Mouse (Mus musculus): ENCODE measurements around the gene Apc2. TPM values are rescaled to one million over a fixed set of nuclear protein-coding genes. Genes with fewer than 3 reads are reported as not detected.
A peak's percentile ranks its signal among the peaks of the same experiment; 100 is the strongest.

Apc2 gene
- polyA plus RNA-seq, 1 experiment from 2014 or later = 1.6 TPM

DNA sequence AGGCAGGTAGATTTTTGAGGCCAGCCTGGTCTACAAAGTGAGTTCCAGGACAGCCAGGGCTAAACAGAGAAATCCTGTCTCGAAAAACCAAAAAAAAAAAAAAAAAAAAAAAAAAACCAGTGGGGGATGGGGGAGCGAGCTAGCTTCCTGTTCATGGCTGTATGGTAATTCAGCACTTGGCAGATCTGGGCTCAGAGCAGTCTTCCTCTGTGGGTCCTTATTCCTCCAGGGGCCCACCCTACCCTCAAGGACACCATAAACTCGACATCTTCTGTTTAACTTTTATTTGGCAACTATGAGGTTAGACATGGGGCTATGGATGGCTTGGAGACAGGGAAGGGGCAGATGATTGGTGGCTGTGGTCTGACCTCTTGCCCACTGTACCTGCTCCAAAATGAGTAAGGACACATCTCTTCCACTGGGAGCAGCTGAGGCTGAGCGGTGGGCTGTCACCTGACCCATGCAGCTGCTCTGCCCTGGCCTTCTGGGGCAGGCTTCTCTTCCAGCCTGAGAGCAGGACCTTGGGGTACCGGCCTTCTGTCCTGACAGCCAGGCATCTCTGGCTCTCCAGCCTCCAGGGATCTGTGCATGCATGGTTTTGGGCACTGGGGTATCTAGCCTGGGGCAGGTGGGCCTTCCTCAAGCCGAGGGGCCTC is 25.4 kb downstream of the Apc2 start:
- Histone ChIP-seq H3K9me3 (ENCODE audit: control insufficient read depth) (no peaks in the 10 kb centered on the region), H3K4me3 (ENCODE audit: low read depth, low read length) (no peak overlapping the region), H3K27me3 (replicated peaks; ENCODE audit: control insufficient read depth, insufficient read depth, low read length) (0 out of 2 replicates have a peak, but pooled peaks cover under 1% of the 10 kb centered on the region), H3K27ac (ENCODE audit: low read depth, low read length) (0 out of 2 replicates have a peak overlapping the region, but pooled peaks have one; percentile 86), H3K9ac (ENCODE audit: low read depth, low read length) (no peak overlapping the region), H3K4me1 (replicated peaks; ENCODE audit: control insufficient read depth, insufficient read depth, low read length) (peaks cover 14% of the 10 kb centered on the region), H3K4me2 (replicated peaks; ENCODE audit: low read depth) (0 out of 2 replicates have a peak overlapping the region, but pooled peaks have one; percentile 87), H3K36me3 (ENCODE audit: control insufficient read depth, insufficient read depth) (peaks cover 24% of the 10 kb centered on the region)
- ATAC-seq = no peak
- 66% methylated on average over 6 of the region's 6 CpGs for WGBS
- no peak for TF ChIP-seq CTCF (IDR thresholded peaks at IDR 0.05; ENCODE audit: low read depth)

DNA sequence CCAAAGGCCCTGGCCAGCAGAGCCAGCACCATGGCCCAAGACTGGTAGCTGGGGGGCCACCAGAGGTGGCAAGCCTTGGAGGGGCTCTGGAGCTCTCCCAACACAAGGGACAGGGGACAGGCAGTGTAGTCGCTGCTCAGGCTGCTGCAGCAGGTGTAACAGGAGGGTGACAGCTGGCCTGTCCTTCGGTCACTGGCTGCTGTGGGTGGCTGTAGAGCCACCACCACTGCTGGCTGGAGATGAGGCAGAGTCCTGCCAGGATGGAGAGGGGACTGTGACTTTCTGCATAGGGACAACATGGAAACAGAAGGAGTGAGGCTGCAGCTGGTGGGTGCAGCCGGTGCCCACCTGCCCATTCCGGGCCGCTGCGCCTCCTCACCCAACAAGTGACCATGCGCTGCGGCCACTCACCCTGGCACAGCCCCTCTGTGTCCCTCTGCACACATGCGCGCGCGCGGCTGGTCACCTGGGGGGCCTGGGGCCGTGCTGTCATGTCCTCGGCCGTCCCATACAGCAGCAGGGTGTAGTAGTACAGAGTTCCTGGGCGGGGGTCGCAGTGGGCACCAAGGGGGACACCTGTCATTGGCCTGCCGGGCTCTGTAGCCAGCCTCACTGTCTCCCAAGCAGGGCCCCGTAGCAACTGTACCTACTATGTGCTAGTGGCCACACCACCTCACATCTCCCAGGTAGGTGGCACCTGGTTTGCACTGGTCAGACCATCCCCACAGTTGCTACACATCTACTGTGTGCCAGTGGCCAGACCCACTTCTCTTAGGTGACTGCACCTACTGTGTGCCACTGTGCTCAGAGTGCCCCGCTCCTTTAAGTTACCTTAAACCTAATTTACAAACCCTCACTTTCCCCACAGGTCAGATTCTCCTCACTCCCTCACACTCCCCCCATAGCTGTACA is 26.1 kb downstream of the Apc2 start:
- no peak for ATAC-seq
- WGBS = 92% methylated on average over 21 of the region's 21 CpGs
- H3K4me3 ChIP-seq (ENCODE audit: low read depth, low read length) = no peak overlapping the region; the same call in 1 of the 2 replicates
- no peak overlapping the region for H3K27ac ChIP-seq (ENCODE audit: low read depth, low read length)
- peaks cover 14% of the 10 kb centered on the region for H3K4me1 ChIP-seq (replicated peaks; ENCODE audit: control insufficient read depth, insufficient read depth, low read length)
- H3K27me3 ChIP-seq (replicated peaks; ENCODE audit: control insufficient read depth, insufficient read depth, low read length) = no peaks in the 10 kb centered on the region
- H3K9ac ChIP-seq (ENCODE audit: low read depth, low read length) = no peak overlapping the region
- peak overlapping the region; percentile 97 for H3K4me2 ChIP-seq (replicated peaks; ENCODE audit: low read depth)
- H3K36me3 ChIP-seq (ENCODE audit: control insufficient read depth, insufficient read depth) = peaks cover 24% of the 10 kb centered on the region
- H3K9me3 ChIP-seq (ENCODE audit: control insufficient read depth) = no peaks in the 10 kb centered on the region
- TF ChIP-seq CTCF (IDR thresholded peaks at IDR 0.05; ENCODE audit: low read depth) = no peak

DNA sequence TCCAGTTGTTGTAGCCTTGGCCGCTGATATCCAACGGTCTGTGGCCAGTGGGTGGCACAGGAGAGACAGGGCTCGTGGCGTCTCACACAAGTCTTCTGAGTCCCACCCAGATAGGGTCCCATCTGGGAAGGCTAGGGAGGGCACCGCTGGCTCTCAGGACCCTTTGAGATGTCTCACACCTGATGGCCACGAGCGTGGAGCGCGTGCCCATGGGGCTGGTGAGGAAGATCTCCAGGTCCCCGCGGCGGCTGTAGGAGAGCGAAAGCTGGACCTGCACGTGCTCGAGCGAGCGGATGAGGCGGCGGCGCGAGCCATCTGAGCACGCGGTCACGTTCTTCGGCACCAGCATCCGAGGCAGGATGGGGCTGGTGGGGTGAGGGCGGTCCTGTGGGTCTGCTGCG is 27.0 kb downstream of the Apc2 start:
- TF ChIP-seq CTCF (IDR thresholded peaks at IDR 0.05; ENCODE audit: low read depth) = peak; percentile 56
- Histone ChIP-seq H3K9ac (ENCODE audit: low read depth, low read length) (peak overlapping the region; percentile 28; the same call in 1 of the 2 replicates), H3K4me1 (replicated peaks; ENCODE audit: control insufficient read depth, insufficient read depth, low read length) (peaks cover 14% of the 10 kb centered on the region), H3K9me3 (ENCODE audit: control insufficient read depth) (no peaks in the 10 kb centered on the region), H3K4me3 (ENCODE audit: low read depth, low read length) (peak overlapping the region; percentile 47), H3K27me3 (replicated peaks; ENCODE audit: control insufficient read depth, insufficient read depth, low read length) (no peaks in the 10 kb centered on the region), H3K36me3 (ENCODE audit: control insufficient read depth, insufficient read depth) (peaks cover 16% of the 10 kb centered on the region), H3K27ac (ENCODE audit: low read depth, low read length) (peak overlapping the region; percentile 73), H3K4me2 (replicated peaks; ENCODE audit: low read depth) (peak overlapping the region; percentile 97)
- peak; percentile 9 for ATAC-seq
- 4% methylated on average over 28 of the region's 28 CpGs for WGBS

DNA sequence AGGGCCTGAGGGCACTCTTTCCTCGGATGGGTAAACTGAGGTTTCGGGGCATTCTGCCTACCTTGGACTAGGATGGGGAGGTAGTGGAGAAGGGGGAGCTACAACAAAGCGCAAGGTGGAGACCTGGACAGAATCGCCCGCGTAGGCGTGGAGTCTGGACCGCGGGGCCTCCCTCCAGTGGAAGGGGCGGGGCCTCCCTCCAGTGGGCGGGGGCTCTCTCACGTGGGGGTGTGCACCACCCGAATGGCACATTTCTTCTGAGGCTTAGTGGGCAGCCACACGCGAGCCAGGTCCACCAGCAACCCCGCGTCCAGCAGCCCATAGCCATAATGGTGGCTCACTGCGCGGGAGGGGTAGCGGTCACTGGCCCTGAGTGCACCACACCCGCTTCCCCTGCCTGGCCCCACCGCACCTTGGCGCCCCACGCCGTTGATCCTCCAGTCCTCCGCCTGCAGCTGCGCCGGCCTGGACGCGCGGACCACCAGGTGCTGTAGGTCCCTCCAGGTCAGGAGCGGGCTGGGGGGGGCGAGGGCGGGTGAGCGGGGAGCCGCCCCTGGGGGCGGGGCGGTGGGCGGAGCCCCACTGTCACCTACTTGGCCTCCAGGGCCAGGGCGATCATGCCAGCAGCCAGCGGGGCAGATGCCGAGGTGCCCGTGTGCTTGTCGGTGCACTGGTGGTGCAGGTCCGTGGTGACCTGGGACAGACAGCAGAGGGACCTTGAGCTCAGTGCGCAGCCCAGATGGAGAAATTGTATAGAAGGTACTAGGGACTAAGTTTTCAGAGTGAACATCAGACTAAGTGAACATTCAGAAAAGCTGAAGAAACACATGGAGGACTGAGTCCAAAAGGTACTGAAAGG is 27.7 kb downstream of the Apc2 start:
- H3K36me3 ChIP-seq (ENCODE audit: control insufficient read depth, insufficient read depth) = peaks cover 10% of the 10 kb centered on the region
- WGBS = 1% methylated on average over 43 of the region's 46 CpGs
- peak overlapping the region; percentile 97 for H3K4me2 ChIP-seq (replicated peaks; ENCODE audit: low read depth)
- peaks cover 14% of the 10 kb centered on the region for H3K4me1 ChIP-seq (replicated peaks; ENCODE audit: control insufficient read depth, insufficient read depth, low read length)
- peak; percentile 43 for ATAC-seq
- H3K4me3 ChIP-seq (ENCODE audit: low read depth, low read length) = peak overlapping the region; percentile 47
- no peaks in the 10 kb centered on the region for H3K27me3 ChIP-seq (replicated peaks; ENCODE audit: control insufficient read depth, insufficient read depth, low read length)
- TF ChIP-seq CTCF (IDR thresholded peaks at IDR 0.05; ENCODE audit: low read depth) = no peak
- peak overlapping the region; percentile 73 for H3K27ac ChIP-seq (ENCODE audit: low read depth, low read length)
- H3K9me3 ChIP-seq (ENCODE audit: control insufficient read depth) = no peaks in the 10 kb centered on the region
- peak overlapping the region; percentile 28; the same call in 1 of the 2 replicates for H3K9ac ChIP-seq (ENCODE audit: low read depth, low read length)

DNA sequence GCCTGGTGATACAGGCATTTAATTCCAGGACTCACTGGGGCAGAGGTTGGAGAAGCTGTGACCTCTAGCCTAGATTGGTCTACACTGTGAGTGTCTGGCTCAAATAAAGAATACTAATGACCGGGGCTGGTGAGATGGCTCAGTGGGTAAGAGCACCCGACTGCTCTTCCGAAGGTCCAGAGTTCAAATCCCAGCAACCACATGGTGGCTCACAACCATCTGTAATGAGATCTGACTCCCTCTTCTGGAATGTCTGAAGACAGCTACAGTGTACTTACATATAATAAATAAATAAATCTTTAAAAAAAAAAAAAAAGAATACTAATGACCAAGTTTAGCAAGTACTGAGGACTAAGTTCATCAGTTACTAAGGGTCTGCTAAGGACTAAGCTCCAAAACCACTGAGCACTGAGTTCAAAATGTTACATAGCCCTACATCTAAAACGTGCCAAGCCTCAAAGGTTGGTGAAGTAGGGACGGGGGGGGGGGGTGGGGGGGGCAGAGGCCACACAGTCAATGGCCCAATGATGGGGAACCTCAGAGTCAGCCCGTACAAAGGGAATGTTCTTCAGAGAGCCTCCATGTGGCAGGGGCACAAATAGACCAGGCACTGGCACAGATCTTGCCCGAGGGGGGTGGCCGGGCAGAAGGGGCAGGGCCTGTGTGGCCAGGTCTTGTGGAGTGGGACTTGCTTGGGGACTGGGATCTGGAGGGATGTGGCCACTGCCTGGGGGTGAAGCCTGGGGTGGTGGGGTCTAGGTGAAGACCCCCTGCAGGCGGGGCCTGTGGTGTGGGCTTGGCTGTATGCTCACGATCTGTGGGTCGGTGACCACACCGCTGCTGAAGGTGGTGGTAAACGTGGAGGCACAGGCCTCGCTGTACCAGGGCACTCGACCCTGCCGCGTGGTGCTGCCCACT is 28.6 kb downstream of the Apc2 start:
- H3K4me1 ChIP-seq (replicated peaks; ENCODE audit: control insufficient read depth, insufficient read depth, low read length) = peaks cover 9% of the 10 kb centered on the region
- H3K36me3 ChIP-seq (ENCODE audit: control insufficient read depth, insufficient read depth) = 0 out of 2 replicates have a peak, but pooled peaks cover under 1% of the 10 kb centered on the region
- H3K4me3 ChIP-seq (ENCODE audit: low read depth, low read length) = peak overlapping the region; percentile 47
- peak overlapping the region; percentile 97 for H3K4me2 ChIP-seq (replicated peaks; ENCODE audit: low read depth)
- peak overlapping the region; percentile 73 for H3K27ac ChIP-seq (ENCODE audit: low read depth, low read length)
- no peaks in the 10 kb centered on the region for H3K27me3 ChIP-seq (replicated peaks; ENCODE audit: control insufficient read depth, insufficient read depth, low read length)
- peak; percentile 8 for ATAC-seq
- WGBS = 54% methylated on average over 17 of the region's 17 CpGs
- TF ChIP-seq CTCF (IDR thresholded peaks at IDR 0.05; ENCODE audit: low read depth) = no peak
- H3K9ac ChIP-seq (ENCODE audit: low read depth, low read length) = no peak overlapping the region
- H3K9me3 ChIP-seq (ENCODE audit: control insufficient read depth) = no peaks in the 10 kb centered on the region

Data from intestine, postnatal 0 days (tissue).